In genomic region chr10:86933906-86934305, GRCm38 (mm10) we compare ENCODE assay signal across 17 mouse cellular contexts.
A peak's percentile ranks its signal among the peaks of the same experiment; 100 is the strongest.
DNase-seq lines count a peak whose midpoint lies in the region; ATAC-seq and TF ChIP-seq lines count a peak whose summit lies in the region.
"Had no signal": no experiment of that assay in that cellular context is flagged by ENCODE, and none has a peak within 500 bp of the region (broad histone marks: within the 10 kb centered on the region; RNA-seq: fewer than 3 reads in every experiment).

No protein-coding gene starts in this region.

- TF ChIP-seq CTCF in intestine, postnatal 0 days (IDR thresholded peaks at IDR 0.05; ENCODE audit: low read depth): no peak

- WGBS in forebrain, embryonic 14.5 days: 27% methylated on average over 3 of the region's 3 CpGs
- WGBS in forebrain, embryonic 13.5 days: 42% methylated on average over 3 of the region's 3 CpGs
- WGBS in intestine, embryonic 14.5 days: 27% methylated on average over 3 of the region's 3 CpGs
- 45% methylated on average over 3 of the region's 3 CpGs for WGBS in intestine, postnatal 0 days

- no peaks in the 10 kb centered on the region for H3K36me3 ChIP-seq in forebrain, embryonic 14.5 days (ENCODE audit: control insufficient read depth, insufficient read depth, low read length)
- H3K36me3 ChIP-seq in forebrain, embryonic 13.5 days (ENCODE audit: poor library complexity, severe bottlenecking): no peaks in the 10 kb centered on the region
- no peaks in the 10 kb centered on the region for H3K36me3 ChIP-seq in intestine, embryonic 14.5 days (ENCODE audit: control insufficient read depth, insufficient read depth, low read length)
- H3K36me3 ChIP-seq in intestine, postnatal 0 days (ENCODE audit: control insufficient read depth, insufficient read depth): no peaks in the 10 kb centered on the region
- H3K36me3 ChIP-seq: heart, embryonic 15.5 days; limb, embryonic 12.5 days; liver, embryonic 12.5 days; midbrain, embryonic 15.5 days; neural tube, embryonic 12.5 days had no signal

- ATAC-seq in forebrain, embryonic 14.5 days: no peak
- ATAC-seq in forebrain, embryonic 13.5 days: no peak
- 0 out of 2 replicates have a peak, but pooled peaks have one; percentile 43 for ATAC-seq in intestine, embryonic 14.5 days (replicated peaks; ENCODE audit: low FRiP score, low TSS enrichment, low read depth)
- ATAC-seq in intestine, postnatal 0 days: no peak
- ATAC-seq: activated CD4-positive, CD25-positive, alpha-beta regulatory T cell, adult 4 months; liver, embryonic 12.5 days had no signal

- H3K4me2 ChIP-seq in forebrain, embryonic 14.5 days (ENCODE audit: low read length): no peak overlapping the region
- no peak overlapping the region for H3K4me2 ChIP-seq in forebrain, embryonic 13.5 days
- no peak overlapping the region for H3K4me2 ChIP-seq in intestine, embryonic 14.5 days (ENCODE audit: low read length)
- H3K4me2 ChIP-seq in intestine, postnatal 0 days (replicated peaks; ENCODE audit: low read depth): no peak overlapping the region
- H3K4me2 ChIP-seq: heart, embryonic 15.5 days; limb, embryonic 12.5 days; liver, embryonic 12.5 days; midbrain, embryonic 15.5 days; neural tube, embryonic 12.5 days had no signal

- H3K4me3 ChIP-seq in forebrain, embryonic 14.5 days (ENCODE audit: low read depth, low read length): no peak overlapping the region
- no peak overlapping the region for H3K4me3 ChIP-seq in forebrain, embryonic 13.5 days
- H3K4me3 ChIP-seq in intestine, embryonic 14.5 days (ENCODE audit: low read depth, low read length): no peak overlapping the region
- no peak overlapping the region for H3K4me3 ChIP-seq in intestine, postnatal 0 days (ENCODE audit: low read depth, low read length)
- H3K4me3 ChIP-seq: heart, embryonic 15.5 days; limb, embryonic 12.5 days; liver, embryonic 12.5 days; megakaryocyte, embryonic 14.5 days; midbrain, embryonic 15.5 days; neural tube, embryonic 12.5 days had no signal

- H3K9ac ChIP-seq in forebrain, embryonic 14.5 days (ENCODE audit: low read length): no peak overlapping the region
- H3K9ac ChIP-seq in forebrain, embryonic 13.5 days: no peak overlapping the region
- H3K9ac ChIP-seq in intestine, embryonic 14.5 days (ENCODE audit: low read length): no peak overlapping the region
- no peak overlapping the region for H3K9ac ChIP-seq in intestine, postnatal 0 days (ENCODE audit: low read depth, low read length)
- H3K9ac ChIP-seq: heart, embryonic 15.5 days; limb, embryonic 12.5 days; liver, embryonic 12.5 days; midbrain, embryonic 15.5 days; neural tube, embryonic 12.5 days had no signal

- H3K4me1 ChIP-seq in forebrain, embryonic 14.5 days (ENCODE audit: control insufficient read depth, insufficient read depth, low read length): no peaks in the 10 kb centered on the region
- H3K4me1 ChIP-seq in forebrain, embryonic 13.5 days: peaks cover 11% of the 10 kb centered on the region; the same call in 1 of the 2 replicates
- H3K4me1 ChIP-seq in intestine, embryonic 14.5 days (replicated peaks; ENCODE audit: control insufficient read depth, insufficient read depth, low read length): 0 out of 2 replicates have a peak, but pooled peaks cover 8% of the 10 kb centered on the region
- no peaks in the 10 kb centered on the region for H3K4me1 ChIP-seq in intestine, postnatal 0 days (replicated peaks; ENCODE audit: control insufficient read depth, insufficient read depth, low read length)
- H3K4me1 ChIP-seq: limb, embryonic 12.5 days; liver, embryonic 12.5 days; neural tube, embryonic 12.5 days had no signal

- DNase-seq in forebrain, embryonic 14.5 days (ENCODE audit: low spot score): peak; percentile 11
- peak; percentile 41 for DNase-seq in intestine, embryonic 14.5 days (ENCODE audit: low spot score)
- DNase-seq in retina, postnatal 1 day: peak; percentile 39
- no peak for DNase-seq in retina, embryonic 14.5 days (ENCODE audit: low spot score)
- DNase-seq in liver: no peak
- DNase-seq: adrenal gland, adult 8-10 months; cerebellum, adult 11-12 months; cerebellum, postnatal 14 days had no signal

- no peaks in the 10 kb centered on the region for H3K9me3 ChIP-seq in forebrain, embryonic 14.5 days (replicated peaks; ENCODE audit: control insufficient read depth, low read length)
- H3K9me3 ChIP-seq in forebrain, embryonic 13.5 days (replicated peaks): no peaks in the 10 kb centered on the region
- H3K9me3 ChIP-seq in intestine, embryonic 14.5 days (ENCODE audit: control insufficient read depth, low read length): no peaks in the 10 kb centered on the region
- H3K9me3 ChIP-seq in intestine, postnatal 0 days (ENCODE audit: control insufficient read depth): no peaks in the 10 kb centered on the region
- H3K9me3 ChIP-seq: heart, embryonic 15.5 days; limb, embryonic 12.5 days; liver, embryonic 12.5 days; megakaryocyte, embryonic 14.5 days; midbrain, embryonic 15.5 days; neural tube, embryonic 12.5 days had no signal

- H3K27me3 ChIP-seq in forebrain, embryonic 14.5 days (replicated peaks; ENCODE audit: control insufficient read depth, insufficient read depth, low read length): no peaks in the 10 kb centered on the region
- no peaks in the 10 kb centered on the region for H3K27me3 ChIP-seq in forebrain, embryonic 13.5 days
- H3K27me3 ChIP-seq in intestine, embryonic 14.5 days (replicated peaks; ENCODE audit: control insufficient read depth, insufficient read depth, low read length): no peaks in the 10 kb centered on the region
- no peaks in the 10 kb centered on the region for H3K27me3 ChIP-seq in intestine, postnatal 0 days (replicated peaks; ENCODE audit: control insufficient read depth, insufficient read depth, low read length)
- H3K27me3 ChIP-seq: heart, embryonic 15.5 days; limb, embryonic 12.5 days; liver, embryonic 12.5 days; midbrain, embryonic 15.5 days; neural tube, embryonic 12.5 days had no signal

- no peak overlapping the region for H3K27ac ChIP-seq in forebrain, embryonic 14.5 days (ENCODE audit: low read depth, low read length)
- H3K27ac ChIP-seq in forebrain, embryonic 13.5 days: no peak overlapping the region
- H3K27ac ChIP-seq in intestine, embryonic 14.5 days (ENCODE audit: low read depth): no peak overlapping the region
- no peak overlapping the region for H3K27ac ChIP-seq in intestine, postnatal 0 days (ENCODE audit: low read depth, low read length)
- H3K27ac ChIP-seq: heart, embryonic 15.5 days; limb, embryonic 12.5 days; liver, embryonic 12.5 days; midbrain, embryonic 15.5 days; neural tube, embryonic 12.5 days had no signal

Comparison
In these comparisons a context has a peak if more than half of its experiments do, and no peak if none do; other contexts are left out.
1. DNase-seq: peak in forebrain, embryonic 14.5 days (single experiment), intestine, embryonic 14.5 days (single experiment) and retina, postnatal 1 day (single experiment); none in retina, embryonic 14.5 days (single experiment) and liver (single experiment).